Mouse (Mus musculus): ENCODE data around the gene Hoxb9.
A peak's percentile ranks its signal among the peaks of the same experiment; 100 is the strongest.

Gene Hoxb9

DNA sequence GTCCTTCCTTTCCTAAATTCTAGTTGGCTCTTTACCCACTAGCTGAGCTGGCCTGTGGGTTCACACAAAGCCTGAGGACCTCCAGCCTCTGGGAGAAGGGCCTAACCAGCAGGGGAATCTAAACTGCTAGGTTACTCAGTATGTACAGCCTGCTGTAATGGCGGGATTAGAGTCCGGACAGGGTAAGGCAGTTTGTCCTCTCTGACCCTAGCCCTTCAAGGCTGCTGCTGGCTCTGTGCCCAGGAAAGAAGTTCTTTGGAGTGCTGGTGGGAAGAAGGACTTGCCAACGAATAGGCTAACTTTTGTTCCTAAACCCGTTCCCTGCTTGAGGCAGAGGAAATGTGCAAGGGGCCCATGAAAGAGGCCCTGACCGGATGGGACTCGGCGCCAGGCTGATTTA, 5.3 kb upstream of the Hoxb9 start:
- DNase-seq (ENCODE audit: extremely low spot score, low read depth, low spot score), result no peak

DNA sequence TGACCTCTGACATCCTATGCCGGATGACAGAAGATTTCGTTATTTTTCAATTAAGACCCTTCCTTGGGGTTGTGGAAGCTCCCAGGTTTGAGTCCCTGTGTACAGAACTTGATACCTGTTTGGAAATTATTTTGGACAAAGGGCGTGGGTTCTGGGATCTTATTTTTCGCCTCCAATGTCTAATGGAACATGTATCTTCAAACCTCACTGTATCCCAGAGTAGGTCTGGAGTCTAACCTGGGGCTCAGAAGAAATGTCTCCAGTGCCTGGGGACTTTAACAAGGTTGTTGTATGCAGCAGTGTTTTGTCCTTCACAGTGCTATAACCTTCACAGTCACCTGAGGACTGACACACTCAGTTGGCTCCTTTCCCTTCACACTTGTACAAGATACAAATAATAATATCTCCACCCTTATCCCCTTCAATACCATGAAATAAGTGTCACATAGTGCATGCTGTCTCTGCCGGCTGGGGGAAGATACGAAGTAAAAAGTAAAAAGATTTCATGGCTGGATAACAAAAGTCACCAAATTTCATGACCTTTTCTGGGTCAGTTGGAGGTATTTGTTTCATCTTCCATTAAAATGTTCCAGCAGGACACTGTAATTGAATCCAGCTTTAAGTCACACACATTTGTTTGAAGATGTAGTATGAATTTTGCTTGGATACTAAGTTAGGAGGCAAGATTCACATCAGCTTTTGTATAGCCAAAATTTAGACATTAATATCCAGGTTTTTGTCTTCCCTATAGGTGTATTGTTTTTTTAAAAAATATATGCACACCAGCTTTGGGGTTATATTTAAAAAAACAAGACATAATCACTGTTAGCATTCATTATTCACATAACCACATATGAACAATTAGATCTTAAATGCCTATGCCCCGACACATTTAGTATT, 4.0 kb upstream of the Hoxb9 start:
- no peak for DNase-seq (ENCODE audit: extremely low spot score, low read depth, low spot score)

DNA sequence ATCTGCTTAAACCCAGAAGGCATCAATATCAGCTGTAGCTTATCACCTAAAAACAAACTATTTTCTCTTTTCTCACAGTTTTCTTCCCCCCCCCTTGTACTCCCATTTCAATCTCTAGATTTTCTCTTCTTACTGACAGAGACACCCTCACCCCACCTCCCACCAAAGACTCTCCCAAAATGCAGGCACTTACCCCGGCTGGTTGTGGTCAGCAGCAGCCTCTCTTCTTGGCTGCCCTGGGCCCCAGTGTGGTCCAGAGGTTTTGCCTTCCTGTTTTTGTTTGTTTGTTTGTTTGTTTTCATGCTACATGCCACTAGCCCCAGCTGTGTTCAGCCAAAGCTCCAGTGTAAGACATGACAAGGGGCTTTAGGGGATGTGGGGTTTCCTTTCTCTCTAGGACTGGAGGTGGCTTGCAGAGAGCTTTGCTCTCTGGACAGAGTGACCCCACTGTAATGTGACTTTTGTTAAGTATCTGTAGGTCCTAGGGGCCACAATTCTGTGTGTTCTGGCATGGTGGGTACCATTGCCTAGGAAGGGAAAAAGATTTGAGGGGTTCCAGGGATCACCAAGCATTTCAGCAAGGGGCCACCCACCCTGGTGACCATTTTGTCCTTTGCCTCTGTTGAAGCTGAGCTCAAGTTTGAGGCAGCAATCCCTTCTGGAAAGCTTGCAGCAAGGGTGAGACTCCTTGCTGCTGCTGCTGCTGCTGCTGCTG, 3.1 kb upstream of the Hoxb9 start:
- DNase-seq (ENCODE audit: extremely low spot score, low read depth, low spot score), result no peak

DNA sequence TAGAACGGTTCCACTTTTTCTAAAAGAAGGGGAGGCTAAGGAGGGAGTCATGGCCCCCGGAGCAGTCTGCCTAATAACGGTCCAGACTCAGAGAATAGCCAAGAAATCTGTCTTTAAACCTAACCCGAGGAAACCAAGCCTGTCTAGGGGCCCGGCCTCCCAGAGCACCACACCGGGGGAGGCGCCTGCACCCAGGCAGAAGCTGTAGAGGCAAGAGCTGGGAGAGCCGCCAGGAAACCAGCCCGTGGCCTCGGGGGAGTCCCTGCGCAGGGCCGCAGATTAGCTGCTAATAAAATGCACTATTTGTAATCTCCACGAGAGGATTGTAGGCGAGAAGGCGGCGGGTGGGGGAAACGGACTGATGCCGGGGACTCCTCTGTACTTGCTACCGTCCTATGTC, 1.4 kb upstream of the Hoxb9 start:
- DNase-seq (ENCODE audit: extremely low spot score, low read depth, low spot score), result no peak

DNA sequence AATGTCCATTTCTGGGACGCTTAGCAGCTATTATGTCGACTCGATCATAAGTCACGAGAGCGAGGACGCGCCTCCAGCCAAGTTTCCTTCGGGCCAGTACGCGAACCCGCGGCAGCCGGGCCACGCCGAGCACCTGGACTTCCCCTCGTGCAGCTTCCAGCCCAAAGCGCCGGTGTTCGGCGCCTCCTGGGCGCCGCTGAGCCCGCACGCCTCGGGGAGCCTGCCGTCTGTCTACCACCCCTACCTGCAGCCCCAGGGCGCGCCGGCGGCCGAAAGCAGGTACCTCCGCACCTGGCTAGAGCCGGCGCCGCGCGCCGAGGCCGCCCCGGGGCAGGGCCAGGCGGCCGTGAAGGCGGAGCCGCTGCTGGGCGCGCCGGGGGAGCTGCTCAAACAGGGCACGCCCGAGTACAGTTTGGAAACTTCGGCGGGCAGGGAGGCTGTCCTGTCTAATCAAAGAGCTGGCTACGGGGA, 319 bp downstream of the Hoxb9 start:
- no peak for DNase-seq (ENCODE audit: extremely low spot score, low read depth, low spot score)

GRCm38 (mm10) chr11:96272024-96272921, 1.0 kb downstream of the Hoxb9 start:
- no peak for DNase-seq (ENCODE audit: extremely low spot score, low read depth, low spot score)

DNA sequence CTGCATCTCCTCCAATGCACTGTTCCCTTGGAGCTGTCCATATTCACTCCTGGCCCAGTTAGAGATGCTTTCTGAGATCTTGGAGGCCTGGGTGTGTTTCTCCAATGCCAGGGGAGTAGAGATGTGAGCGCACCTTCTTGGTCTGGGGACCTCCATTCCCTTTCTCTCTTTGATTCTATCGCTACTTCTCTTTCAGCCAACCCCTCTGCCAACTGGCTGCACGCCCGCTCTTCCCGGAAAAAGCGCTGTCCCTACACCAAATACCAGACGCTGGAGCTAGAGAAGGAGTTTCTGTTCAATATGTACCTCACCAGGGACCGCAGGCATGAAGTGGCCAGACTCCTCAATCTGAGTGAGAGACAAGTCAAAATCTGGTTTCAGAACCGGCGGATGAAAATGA, 3.2 kb downstream of the Hoxb9 start:
- DNase-seq (ENCODE audit: extremely low spot score, low read depth, low spot score), result no peak

DNA sequence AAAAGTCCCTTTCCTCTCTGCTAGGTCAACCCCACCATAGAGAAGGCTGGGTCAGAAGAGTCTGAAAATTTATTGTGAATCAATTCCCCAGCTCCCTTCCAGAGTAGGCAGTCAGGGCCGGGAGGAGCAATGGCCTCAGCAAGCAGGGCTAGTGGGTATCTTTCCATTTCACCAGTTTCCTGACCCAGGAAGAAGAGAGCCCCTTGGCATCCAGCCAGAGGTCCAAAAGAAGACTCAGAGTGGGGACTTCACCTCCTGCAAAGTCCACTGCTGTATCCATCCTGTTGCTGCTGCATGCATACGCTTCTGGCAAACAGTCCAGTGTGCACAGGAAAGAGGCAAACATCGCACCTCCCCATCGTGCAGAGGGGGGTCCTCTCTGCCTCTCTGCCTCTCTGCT, 4.6 kb downstream of the Hoxb9 start:
- no peak for DNase-seq (ENCODE audit: extremely low spot score, low read depth, low spot score)

DNA sequence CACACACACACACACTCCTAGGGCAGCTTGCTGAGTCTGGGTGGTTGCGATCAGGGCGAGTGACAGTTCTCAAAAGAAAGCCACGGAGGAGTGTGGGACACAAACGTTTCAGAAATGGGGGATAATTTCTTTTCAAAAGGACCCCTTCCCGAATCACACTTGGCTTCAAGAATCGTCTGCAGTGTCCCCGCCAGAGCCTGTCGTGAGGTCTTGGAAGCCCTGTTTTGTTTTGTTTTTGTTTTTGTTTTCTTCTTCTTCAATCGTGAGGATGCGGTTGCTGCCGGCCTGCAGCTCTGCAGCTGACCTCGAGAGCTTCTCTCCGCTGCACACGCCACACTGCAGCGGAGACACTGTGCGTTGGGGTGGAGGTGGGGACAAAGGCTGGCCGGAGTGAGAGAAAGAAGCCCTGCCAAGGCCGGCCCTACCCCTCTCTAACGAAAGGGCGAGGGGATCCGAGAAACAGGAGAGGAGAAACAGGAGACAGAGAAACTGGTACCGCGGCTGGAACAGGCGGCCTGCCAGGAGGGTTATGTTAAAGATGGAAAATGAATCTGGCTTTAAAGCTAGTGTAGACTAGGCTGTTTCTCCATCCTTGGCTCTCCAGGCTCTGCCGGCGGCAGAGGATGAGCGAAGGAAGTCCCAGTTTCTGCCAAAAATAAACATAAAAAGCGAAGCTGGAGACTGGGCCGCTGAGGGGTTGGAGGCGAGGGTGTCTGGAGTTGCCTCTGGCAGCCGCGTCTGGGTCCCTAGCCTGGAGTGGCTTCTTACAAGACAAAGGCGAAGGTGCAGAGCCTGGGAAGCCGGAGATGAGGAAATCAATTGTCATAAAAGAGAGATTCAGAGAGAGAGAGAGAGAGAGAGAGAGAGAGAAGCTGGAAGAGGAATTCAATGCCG, 6.1 kb downstream of the Hoxb9 start:
- no peak for DNase-seq (ENCODE audit: extremely low spot score, low read depth, low spot score)

GRCm38 (mm10) chr11:96278324-96278723, 7.1 kb downstream of the Hoxb9 start:
- DNase-seq (ENCODE audit: extremely low spot score, low read depth, low spot score), result no peak

- peak; percentile 86 for DNase-seq (ENCODE audit: extremely low spot score, low read depth, low spot score)
These were observed 7.5 kb downstream of the Hoxb9 start for GRCm38 (mm10) chr11:96278773-96279172.

- no peak for DNase-seq (ENCODE audit: extremely low spot score, low read depth, low spot score)
These were observed 8.4 kb downstream of the Hoxb9 start for GRCm38 (mm10) chr11:96279421-96280233.

DNA sequence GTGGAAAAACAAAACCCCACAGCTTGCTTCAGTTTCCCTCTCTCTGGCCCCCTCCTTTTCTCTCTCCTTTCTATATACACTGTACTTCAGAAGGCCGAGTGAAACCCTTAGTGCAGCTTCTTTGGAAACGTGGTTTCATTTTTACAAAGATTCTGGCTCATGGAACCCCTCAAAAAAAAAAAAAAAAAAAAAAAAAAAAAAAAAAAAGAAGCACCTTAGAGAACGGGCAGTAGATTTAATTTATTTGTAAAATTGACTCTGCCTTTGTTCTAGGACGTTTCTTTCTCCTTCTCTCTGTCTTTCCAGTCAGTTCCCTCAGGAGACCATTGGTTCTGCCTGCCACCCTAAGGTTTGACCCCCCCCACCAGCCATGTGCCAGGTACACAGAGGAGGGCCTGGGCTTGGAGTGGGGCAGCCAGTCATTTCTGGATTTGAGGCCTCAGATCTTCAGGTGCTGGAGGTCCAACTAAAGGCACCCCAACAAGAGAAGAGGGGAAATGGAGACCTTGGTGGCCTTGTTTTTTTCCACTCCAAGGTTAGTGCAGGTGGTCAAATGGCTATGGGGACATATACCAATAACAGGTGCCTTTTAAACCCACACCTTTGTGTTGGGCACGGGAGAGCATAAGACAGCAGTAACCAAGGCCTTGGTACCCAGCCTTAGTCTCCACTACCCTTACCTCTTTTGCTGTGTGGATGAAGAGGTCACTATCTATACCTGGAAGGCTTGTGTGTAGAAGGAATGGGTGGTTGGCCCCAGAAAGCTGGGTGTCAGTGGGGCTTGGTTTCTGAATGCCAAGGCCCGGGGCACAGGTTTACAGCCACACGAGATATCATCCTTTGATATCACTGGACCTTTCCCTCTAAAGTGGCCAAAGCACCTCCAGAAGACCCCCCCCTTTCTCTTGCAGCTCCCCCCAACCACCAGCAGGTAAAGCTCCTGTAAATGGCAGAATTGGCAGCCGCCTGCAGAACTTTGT, 9.4 kb downstream of the Hoxb9 start:
- DNase-seq (ENCODE audit: extremely low spot score, low read depth, low spot score), result no peak

DNA sequence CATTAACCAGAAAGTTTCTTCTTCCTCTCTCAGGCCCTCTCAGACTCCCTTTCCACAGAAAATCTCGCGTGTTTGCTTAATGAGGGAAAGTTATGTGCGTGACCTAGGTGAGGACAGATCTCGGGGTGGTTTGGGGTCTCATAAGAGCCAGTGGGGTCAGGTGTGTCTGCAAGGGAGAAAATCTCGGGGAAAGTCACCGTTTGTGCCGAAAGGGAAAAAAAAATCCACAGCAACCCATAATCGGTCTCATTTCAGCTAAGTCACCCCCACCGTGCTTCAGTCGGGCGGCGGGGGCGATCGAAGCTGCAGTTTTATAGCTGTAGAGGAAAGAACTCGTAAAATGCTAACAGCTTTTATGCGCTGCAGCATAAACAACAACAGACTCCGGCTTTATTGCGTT, 10.1 kb downstream of the Hoxb9 start:
- DNase-seq (ENCODE audit: extremely low spot score, low read depth, low spot score), result no peak

DNA sequence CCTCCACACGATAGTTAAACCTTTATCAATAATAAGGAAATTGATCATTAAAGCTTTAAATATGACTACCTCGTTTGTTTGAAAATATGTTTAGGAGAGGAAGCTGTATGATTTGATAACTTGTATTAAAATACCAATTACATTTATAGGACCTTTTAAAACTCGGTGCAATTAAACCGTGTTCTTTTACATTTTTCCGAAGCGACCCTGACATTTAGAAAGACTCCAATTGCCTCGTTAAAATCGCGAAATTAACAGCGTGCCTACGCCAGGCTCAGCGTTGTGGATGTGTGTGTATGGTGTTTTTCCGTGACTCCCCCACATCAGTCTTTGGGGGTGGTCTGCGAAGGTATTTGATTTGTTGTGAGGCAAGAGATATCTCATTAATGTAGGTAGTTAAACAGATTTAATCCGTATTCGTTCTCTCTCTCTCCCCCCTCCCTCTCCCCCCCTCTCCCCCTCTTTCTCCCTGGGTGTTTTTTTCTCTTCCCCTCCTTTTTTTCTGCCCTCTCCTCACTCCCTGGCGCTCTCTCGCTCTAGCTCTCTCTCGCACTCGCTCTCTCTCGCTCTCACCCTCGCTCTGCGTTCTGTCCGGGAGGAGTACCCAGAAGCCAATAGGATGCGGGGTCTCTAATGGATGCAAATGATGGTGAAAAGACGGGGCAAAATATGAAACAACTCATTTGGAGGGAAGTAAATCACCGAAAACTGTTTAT, 10.8 kb downstream of the Hoxb9 start, which contains the start of gene Hoxb8:
Gene Hoxb8, plus strand, starts transcription at position 51 of the 716 bp plus-strand sequence.
- DNase-seq (ENCODE audit: extremely low spot score, low read depth, low spot score), result no peak

DNA sequence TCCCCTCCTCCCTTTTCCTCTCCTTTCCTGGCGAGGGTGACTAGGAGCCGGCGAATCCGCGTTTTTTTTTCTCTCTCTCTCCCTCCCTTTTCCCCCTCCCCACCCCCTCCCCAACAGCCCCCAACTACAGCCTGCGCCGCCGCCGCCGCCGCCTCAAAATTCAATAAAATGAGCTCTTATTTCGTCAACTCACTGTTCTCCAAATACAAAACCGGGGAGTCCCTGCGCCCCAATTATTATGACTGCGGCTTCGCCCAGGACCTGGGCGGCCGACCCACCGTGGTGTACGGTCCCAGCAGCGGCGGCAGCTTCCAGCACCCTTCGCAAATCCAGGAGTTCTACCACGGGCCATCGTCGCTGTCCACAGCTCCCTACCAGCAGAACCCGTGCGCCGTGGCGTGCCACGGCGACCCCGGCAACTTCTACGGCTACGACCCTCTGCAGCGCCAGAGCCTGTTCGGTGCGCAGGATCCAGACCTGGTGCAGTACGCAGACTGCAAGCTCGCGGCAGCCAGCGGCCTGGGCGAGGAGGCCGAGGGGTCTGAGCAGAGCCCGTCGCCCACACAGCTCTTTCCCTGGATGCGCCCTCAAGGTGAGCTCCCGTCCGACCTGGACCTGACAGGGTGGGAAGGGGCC, 11.7 kb downstream of the Hoxb9 start:
- DNase-seq (ENCODE audit: extremely low spot score, low read depth, low spot score), result no peak
